Mouse (Mus musculus) brain, embryonic 14.5 days (tissue): Measurements from ENCODE around the gene Rfx7.

Experiments used
- CTCF ChIP-seq: fragments of 200-500 bp; IDR thresholded peaks from 2 replicates; pipeline ENCODE4 v1.5.1; 2012; ENCODE audit warnings: inconsistent platforms, mild to moderate bottlenecking, moderate library complexity, borderline replicate concordance; ENCODE audit not compliant: insufficient read depth, insufficient read length; ENCODE audit errors: extremely low read depth
- POLR2A ChIP-seq: fragments of 200-500 bp; IDR thresholded peaks from 2 replicates; pipeline ENCODE4 v1.6.1; 2012; ENCODE audit warnings: mild to moderate bottlenecking, inconsistent platforms, borderline replicate concordance; ENCODE audit not compliant: poor library complexity, insufficient read depth, insufficient read length, severe bottlenecking; ENCODE audit errors: extremely low read depth

GRCm38 (mm10) chr9:72656940-72657339 is 124.9 kb downstream of the Rfx7 start:
- no peak for TF ChIP-seq POLR2A
- no peak for TF ChIP-seq CTCF
